Mouse (Mus musculus): Measurements from ENCODE around the gene Rnf181.

DNA sequence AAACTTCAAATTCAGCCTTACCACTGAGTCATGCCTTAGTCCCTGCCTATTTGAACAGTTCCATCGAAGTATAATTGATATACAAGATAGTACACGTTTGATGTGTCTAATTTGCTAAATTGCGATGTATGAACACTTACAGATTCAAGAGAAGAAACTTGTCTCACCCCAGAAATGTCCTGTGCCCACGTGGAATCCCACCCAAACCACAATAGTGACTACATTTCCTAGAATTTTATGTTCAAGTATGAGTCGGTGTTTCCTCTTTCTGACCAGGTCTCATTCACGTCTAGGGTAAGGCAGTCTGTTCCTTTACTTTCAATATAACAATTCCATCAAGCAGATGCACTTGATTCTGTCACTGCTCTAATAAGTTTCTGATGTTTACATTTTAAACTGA is 21.1 kb downstream of the Rnf181 start:
- TF ChIP-seq CTCF (IDR thresholded peaks at IDR 0.05): no peak
- no peak for TF ChIP-seq EP300 (IDR thresholded peaks at IDR 0.05)

Measured in lung, postnatal 0 days (tissue).